Mouse (Mus musculus): ENCODE measurements around the gene Dlx1. TPM values are rescaled to one million over a fixed set of nuclear protein-coding genes. Genes with fewer than 3 reads are reported as not detected.

Gene Dlx1
- polyA plus RNA-seq, 1 experiment, result 0.43 TPM

- DNase-seq, result no peak
- TF ChIP-seq POLR2A (IDR thresholded peaks at IDR 0.05; ENCODE audit: borderline replicate concordance, extremely low read depth, low read depth, low read length) (no peak), CTCF (IDR thresholded peaks at IDR 0.05; ENCODE audit: insufficient read depth, low read length) (no peak)
- Histone ChIP-seq H3K4me1 (ENCODE audit: control insufficient read depth, insufficient read depth, low read length) (no peaks in the 10 kb centered on the region), H3K4me3 (replicated peaks; ENCODE audit: extremely low read depth, low read depth, low read length) (no peak overlapping the region)
- 33% methylated on average over 4 of the region's 4 CpGs for WGBS
These were observed 45.8 kb downstream of the Dlx1 start for GRCm38 (mm10) chr2:71573736-71574135.

GRCm38 (mm10) chr2:71577059-71577458 lies 49.1 kb downstream of the Dlx1 start:
- H3K4me1 ChIP-seq (ENCODE audit: control insufficient read depth, insufficient read depth, low read length), result peaks cover 2% of the 10 kb centered on the region; the same call in 1 of the 2 replicates
- DNase-seq, result no peak
- 94% methylated on average over 2 of the region's 2 CpGs for WGBS
- no peak overlapping the region for H3K4me3 ChIP-seq (replicated peaks; ENCODE audit: extremely low read depth, low read depth, low read length)
- TF ChIP-seq POLR2A (IDR thresholded peaks at IDR 0.05; ENCODE audit: borderline replicate concordance, extremely low read depth, low read depth, low read length) (no peak), CTCF (IDR thresholded peaks at IDR 0.05; ENCODE audit: insufficient read depth, low read length) (no peak)

DNA sequence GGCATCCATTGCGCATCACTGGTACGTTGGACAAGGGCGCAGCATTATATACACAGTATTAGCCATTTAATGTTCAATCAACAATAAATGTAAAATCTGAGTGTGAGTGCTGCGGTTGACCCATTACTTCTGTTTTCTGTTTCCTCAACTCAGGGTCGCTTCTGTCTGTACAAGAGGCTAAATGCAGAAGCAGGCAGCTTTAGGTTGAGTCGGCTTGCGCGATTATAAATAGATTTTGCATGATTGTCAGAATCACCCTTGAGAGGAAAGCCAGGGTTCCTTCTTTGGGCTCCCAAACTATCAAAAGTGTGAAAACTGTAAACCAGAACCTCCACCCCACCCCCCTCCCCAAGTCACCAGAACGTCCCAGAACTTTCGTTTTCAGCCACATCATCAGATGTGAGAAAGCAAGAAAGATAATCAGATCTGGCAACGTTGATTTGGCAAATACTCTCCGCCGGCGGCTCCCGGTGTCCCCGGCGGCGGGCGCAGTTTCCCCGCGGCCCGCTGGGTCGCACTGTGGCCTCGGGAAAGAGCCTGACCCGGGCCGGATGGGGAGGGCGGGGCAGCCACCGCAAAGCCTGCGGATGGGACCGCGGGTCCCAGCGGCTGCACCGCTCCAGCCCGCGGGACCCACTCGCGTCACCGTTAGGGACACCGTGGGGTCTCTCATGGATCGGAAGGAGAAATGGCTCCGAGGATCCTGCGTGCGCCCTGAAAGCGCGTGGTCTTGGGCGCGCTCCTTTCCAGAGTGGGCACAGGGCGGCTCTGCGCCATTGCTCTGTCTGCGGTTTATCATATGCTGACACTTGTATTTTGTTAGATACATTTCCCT lies 52.9 kb downstream of the Dlx1 start:
- Histone ChIP-seq H3K4me3 (replicated peaks; ENCODE audit: extremely low read depth, low read depth, low read length) (peak overlapping the region; percentile 57), H3K4me1 (ENCODE audit: control insufficient read depth, insufficient read depth, low read length) (peaks cover 2% of the 10 kb centered on the region; the same call in 1 of the 2 replicates)
- peak; percentile 31 for DNase-seq
- TF ChIP-seq POLR2A (IDR thresholded peaks at IDR 0.05; ENCODE audit: borderline replicate concordance, extremely low read depth, low read depth, low read length), result no peak
- TF ChIP-seq CTCF (IDR thresholded peaks at IDR 0.05; ENCODE audit: insufficient read depth, low read length), result no peak
- 10% methylated on average over 50 of the region's 50 CpGs for WGBS

DNA sequence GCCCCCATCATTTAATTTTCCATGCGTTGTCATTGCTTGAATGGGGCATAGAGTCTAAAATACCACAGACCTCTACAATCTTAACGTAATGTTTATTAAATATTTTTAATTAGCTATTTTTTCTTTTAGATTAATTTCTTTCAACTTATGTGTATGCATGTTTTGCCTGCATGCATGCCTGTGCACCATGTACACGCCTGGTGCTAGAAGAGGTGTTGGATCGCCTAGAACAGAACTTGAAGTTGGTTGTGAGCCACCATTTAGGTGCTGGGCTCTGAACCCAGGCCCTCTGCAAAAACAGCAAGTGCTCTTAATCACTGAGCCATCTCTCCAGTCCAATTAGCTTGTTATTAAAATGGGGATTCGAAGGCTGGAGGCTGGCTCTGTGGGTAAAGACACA lies 53.6 kb downstream of the Dlx1 start:
- no peak for DNase-seq
- Histone ChIP-seq H3K4me3 (replicated peaks; ENCODE audit: extremely low read depth, low read depth, low read length) (no peak overlapping the region), H3K4me1 (ENCODE audit: control insufficient read depth, insufficient read depth, low read length) (peaks cover 2% of the 10 kb centered on the region; the same call in 1 of the 2 replicates)
- TF ChIP-seq POLR2A (IDR thresholded peaks at IDR 0.05; ENCODE audit: borderline replicate concordance, extremely low read depth, low read depth, low read length) (no peak), CTCF (IDR thresholded peaks at IDR 0.05; ENCODE audit: insufficient read depth, low read length) (no peak)
- WGBS, result 71% methylated on average over 5 of the region's 5 CpGs

Other genes with a start within 250 kb of the Dlx1 start
- gene Slc25a12, start 160.4 kb upstream of the Dlx1 start, polyA plus RNA-seq (2012; rRNA removed), result 19.6 and 32.0 TPM in 2 replicates
- 2.1 and 4.2 TPM in 2 replicates for gene Hat1, start 139.2 kb upstream of the Dlx1 start, polyA plus RNA-seq (2012; rRNA removed)
- gene Metap1d, start 74.8 kb upstream of the Dlx1 start, polyA plus RNA-seq (2012; rRNA removed), result 10.8 and 15.8 TPM in 2 replicates
- 0.04 TPM in 1 of 2 replicates, not detected in the other for gene Dlx2, start 18.6 kb downstream of the Dlx1 start, polyA plus RNA-seq (2012; rRNA removed)
- gene Itga6, start 217.5 kb downstream of the Dlx1 start, polyA plus RNA-seq (2012; rRNA removed), result 45.2 and 47.3 TPM in 2 replicates

Measured in lung, adult 2 months (tissue).